9 mouse cellular contexts compared by ENCODE assay signal in the genomic region with DNA sequence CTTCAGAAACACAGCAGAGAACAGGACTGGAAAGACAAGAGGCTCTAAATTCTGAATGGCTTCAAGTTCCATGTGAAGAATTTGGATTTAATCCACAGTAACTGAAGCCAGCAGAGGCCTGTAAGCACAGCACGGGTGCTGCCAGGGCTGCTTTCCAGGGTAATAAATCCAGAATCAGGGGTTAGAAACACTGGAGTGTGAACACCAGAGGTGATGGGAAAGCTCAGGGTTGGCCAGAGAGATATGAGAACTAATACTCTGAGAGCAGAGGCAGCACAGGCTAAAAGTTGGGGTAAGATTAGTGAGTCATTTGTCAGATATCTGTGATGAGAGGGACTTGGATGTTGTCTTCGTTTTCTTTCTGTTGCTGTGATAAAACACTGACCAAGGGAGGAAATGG.
DNase-seq lines count a peak whose midpoint lies in the region; ATAC-seq lines count a peak whose summit lies in the region.
"Had no signal": no experiment of that assay in that cellular context is flagged by ENCODE, and none has a peak within 500 bp of the region (broad histone marks: within the 10 kb centered on the region; RNA-seq: fewer than 3 reads in every experiment).

No protein-coding gene starts in this region.

- peaks cover 29% of the 10 kb centered on the region for H3K4me1 ChIP-seq in kidney, embryonic 16.5 days (ENCODE audit: insufficient read depth, low read length)
- H3K4me1 ChIP-seq in neural tube, embryonic 15.5 days, result peaks cover 3% of the 10 kb centered on the region; the same call in 1 of the 2 replicates
- no peaks in the 10 kb centered on the region for H3K4me1 ChIP-seq in hindbrain, embryonic 14.5 days (replicated peaks; ENCODE audit: control insufficient read depth, insufficient read depth, low read length)

- H3K4me2 ChIP-seq in kidney, embryonic 16.5 days (replicated peaks; ENCODE audit: low read depth, low read length), result no peak overlapping the region
- H3K4me2 ChIP-seq in neural tube, embryonic 15.5 days, result no peak overlapping the region
- no peak overlapping the region for H3K4me2 ChIP-seq in hindbrain, embryonic 14.5 days (replicated peaks)
- H3K4me2 ChIP-seq: embryonic facial prominence, embryonic 13.5 days had no signal

- peak; percentile 75 for ATAC-seq in kidney, embryonic 16.5 days (ENCODE audit: low FRiP score, low TSS enrichment)
- ATAC-seq in neural tube, embryonic 15.5 days (ENCODE audit: low FRiP score), result no peak
- no peak for ATAC-seq in hindbrain, embryonic 14.5 days (ENCODE audit: low FRiP score)

- H3K36me3 ChIP-seq in kidney, embryonic 16.5 days (ENCODE audit: insufficient read depth, low read length), result no peaks in the 10 kb centered on the region
- no peaks in the 10 kb centered on the region for H3K36me3 ChIP-seq in neural tube, embryonic 15.5 days
- H3K36me3 ChIP-seq in hindbrain, embryonic 14.5 days (replicated peaks; ENCODE audit: control insufficient read depth, insufficient read depth), result no peaks in the 10 kb centered on the region
- H3K36me3 ChIP-seq: embryonic facial prominence, embryonic 13.5 days had no signal

- H3K9me3 ChIP-seq in kidney, embryonic 16.5 days (ENCODE audit: low read length), result no peaks in the 10 kb centered on the region
- H3K9me3 ChIP-seq in neural tube, embryonic 15.5 days (replicated peaks), result no peaks in the 10 kb centered on the region
- H3K9me3 ChIP-seq in hindbrain, embryonic 14.5 days (ENCODE audit: control insufficient read depth, low read length), result no peaks in the 10 kb centered on the region
- H3K9me3 ChIP-seq: embryonic facial prominence, embryonic 13.5 days had no signal

- no peak overlapping the region for H3K9ac ChIP-seq in kidney, embryonic 16.5 days (replicated peaks; ENCODE audit: low read length)
- no peak overlapping the region for H3K9ac ChIP-seq in neural tube, embryonic 15.5 days (replicated peaks)
- H3K9ac ChIP-seq in hindbrain, embryonic 14.5 days, result no peak overlapping the region
- H3K9ac ChIP-seq: embryonic facial prominence, embryonic 13.5 days had no signal

- WGBS in kidney, embryonic 16.5 days, result 11% methylated on average over 2 of the region's 2 CpGs
- 47% methylated on average over 2 of the region's 2 CpGs for WGBS in neural tube, embryonic 15.5 days
- WGBS in hindbrain, embryonic 14.5 days, result 72% methylated on average over 2 of the region's 2 CpGs

- peak overlapping the region; percentile 73 for H3K27ac ChIP-seq in kidney, embryonic 16.5 days (ENCODE audit: low read length)
- H3K27ac ChIP-seq in neural tube, embryonic 15.5 days (replicated peaks), result no peak overlapping the region
- no peak overlapping the region for H3K27ac ChIP-seq in hindbrain, embryonic 14.5 days
- H3K27ac ChIP-seq: embryonic facial prominence, embryonic 13.5 days had no signal

- H3K4me3 ChIP-seq in kidney, embryonic 16.5 days (ENCODE audit: low read length), result no peak overlapping the region
- no peak overlapping the region for H3K4me3 ChIP-seq in neural tube, embryonic 15.5 days (replicated peaks)
- H3K4me3 ChIP-seq in hindbrain, embryonic 14.5 days (replicated peaks; ENCODE audit: low read length), result no peak overlapping the region
- H3K4me3 ChIP-seq: embryonic facial prominence, embryonic 13.5 days had no signal

- peak; percentile 28 for DNase-seq in kidney, adult 11 months
- DNase-seq in kidney, adult 18-20 months, result no peak
- DNase-seq in gastrocnemius, postnatal 10 days, result peak; percentile 57
- DNase-seq in lung, postnatal 4 days, result peak; percentile 23 to 49
- no peak for DNase-seq in right cerebral cortex, postnatal 25 days
- no peak for DNase-seq in hindbrain, embryonic 14.5 days (ENCODE audit: low spot score)

- no peaks in the 10 kb centered on the region for H3K27me3 ChIP-seq in kidney, embryonic 16.5 days (ENCODE audit: insufficient read depth, low read length)
- no peaks in the 10 kb centered on the region for H3K27me3 ChIP-seq in neural tube, embryonic 15.5 days (replicated peaks)
- no peaks in the 10 kb centered on the region for H3K27me3 ChIP-seq in hindbrain, embryonic 14.5 days (ENCODE audit: control insufficient read depth, insufficient read depth, low read length)
- H3K27me3 ChIP-seq: embryonic facial prominence, embryonic 13.5 days had no signal

Comparison
In these comparisons a context has a peak if more than half of its experiments do, and no peak if none do; other contexts are left out.
1. DNase-seq: peak in kidney, adult 11 months (single experiment), gastrocnemius, postnatal 10 days (single experiment) and lung, postnatal 4 days (2 of 2); none in kidney, adult 18-20 months (single experiment), right cerebral cortex, postnatal 25 days (single experiment) and hindbrain, embryonic 14.5 days (single experiment).